Mouse (Mus musculus) forebrain, embryonic 12.5 days (tissue): ENCODE measurements around the gene Scn10a. TPM values are rescaled to one million over a fixed set of nuclear protein-coding genes. Genes with fewer than 3 reads are reported as not detected.

ENCODE experiments used
- ATAC-seq: fragments of 200-750 bp; cut with Nextera tagmentation; 2 replicates; pipeline ENCODE4 v1.8.0; 2017; ENCODE audit warnings: moderate TSS enrichment; ENCODE audit not compliant: low FRiP score
- H3K27ac ChIP-seq: fragments of 300-500 bp; sonication (generic); 2 replicates; pipeline ENCODE4 v1.5.1; 2016; ENCODE audit warnings: mild to moderate bottlenecking
- H3K27me3 ChIP-seq: fragments of 300-500 bp; sonication (generic); 2 replicates; pipeline ENCODE4 v1.6.1; 2016; ENCODE audit warnings: mild to moderate bottlenecking
- H3K36me3 ChIP-seq: fragments of 300-500 bp; sonication (generic); replicated peaks from 2 replicates; pipeline ENCODE4 v1.6.1; 2016; ENCODE audit warnings: mild to moderate bottlenecking
- H3K4me1 ChIP-seq: fragments of 300-500 bp; sonication (generic); 2 replicates; pipeline ENCODE4 v1.6.1; 2016
- H3K4me2 ChIP-seq: fragments of 300-500 bp; sonication (generic); 2 replicates; pipeline ENCODE4 v1.6.1; 2016; ENCODE audit warnings: mild to moderate bottlenecking, moderate library complexity
- H3K4me3 ChIP-seq: fragments of 300-500 bp; sonication (generic); replicated peaks from 2 replicates; pipeline ENCODE4 v1.5.1; 2016; ENCODE audit warnings: mild to moderate bottlenecking
- H3K9ac ChIP-seq: fragments of 300-500 bp; sonication (generic); 2 replicates; pipeline ENCODE4 v1.6.1; 2016; ENCODE audit warnings: mild to moderate bottlenecking
- H3K9me3 ChIP-seq: fragments of 300-500 bp; sonication (generic); 2 replicates; pipeline ENCODE4 v1.6.1; 2016
- WGBS: fragments of 180-500 bp; shearing (Covaris S2); methylation state at CpG from one replicate; pipeline ENCODE4 v1.1.7; 2016; 5-methylcytosine and 5-hydroxymethylcytosine counted together
- polyA plus RNA-seq: library from polyadenylated mRNA; unstranded; fragments of >200 nt; fragmentation: Nextera tagmentation; extraction: Ambion mirVana; gene quantifications from 2 replicates; pipeline ENCODE4 v1.2.1, GENCODE M21; 2016

Gene Scn10a
- polyA plus RNA-seq, 1 experiment from 2014 or later, result 0.08 TPM

DNA sequence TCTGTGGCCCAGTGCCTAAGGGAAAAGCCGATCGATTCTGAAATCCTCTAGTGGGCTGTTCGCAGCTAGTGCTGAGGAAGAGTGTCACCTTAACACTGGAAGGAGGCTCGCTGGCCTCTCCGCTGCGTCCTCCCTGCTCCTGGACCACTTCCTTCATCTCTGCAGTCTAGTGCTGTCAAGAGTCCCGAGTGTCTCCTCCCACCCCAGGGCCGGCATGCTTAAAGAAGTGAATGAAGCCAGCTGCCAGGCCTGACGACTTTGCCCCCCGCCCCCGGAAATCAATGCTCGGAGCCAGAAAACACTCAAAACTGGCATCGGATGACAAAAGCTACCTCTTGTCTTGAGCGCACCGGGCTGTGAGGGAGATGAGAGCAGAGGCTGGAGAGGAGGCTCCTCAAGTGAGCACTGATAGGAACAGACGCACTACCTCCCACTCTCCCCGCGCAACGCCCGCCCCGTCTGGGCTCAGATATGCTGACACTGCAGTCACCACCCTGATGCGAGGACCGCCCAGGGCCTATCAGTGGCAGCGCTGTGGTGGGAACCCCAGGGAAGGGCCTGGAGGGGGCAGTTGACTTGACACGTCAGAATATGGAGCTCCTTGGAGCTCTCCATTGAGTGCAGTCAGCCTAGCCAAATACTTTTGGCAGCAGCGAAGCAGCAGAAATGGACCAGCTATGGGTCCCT is 130.2 kb downstream of the Scn10a start:
- Histone ChIP-seq H3K4me3 (no peak overlapping the region), H3K27ac (no peak overlapping the region), H3K4me2 (no peak overlapping the region), H3K9ac (no peak overlapping the region), H3K27me3 (peaks cover 20% of the 10 kb centered on the region), H3K36me3 (no peaks in the 10 kb centered on the region), H3K4me1 (no peaks in the 10 kb centered on the region), H3K9me3 (no peaks in the 10 kb centered on the region)
- no peak for ATAC-seq
- WGBS, result 51% methylated on average over 26 of the region's 26 CpGs

DNA sequence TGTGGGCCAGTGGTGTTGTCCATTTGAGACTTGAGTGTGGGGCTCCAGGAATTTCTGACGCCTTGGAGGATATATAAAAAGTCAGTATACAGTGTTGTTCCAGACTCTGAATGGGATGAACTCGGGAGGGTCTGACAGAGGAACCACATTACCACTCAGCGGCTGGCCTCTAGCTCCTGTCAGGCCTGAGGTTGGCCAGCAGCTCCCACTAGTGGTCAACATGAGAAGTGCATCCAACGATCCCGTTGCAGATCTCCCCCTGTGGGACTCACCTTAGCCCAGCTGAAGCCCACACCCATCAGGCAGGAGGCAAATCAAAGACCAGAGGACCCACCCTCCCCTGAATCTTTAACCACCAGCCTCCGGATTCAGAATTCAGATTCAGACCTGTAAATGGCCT is 138.5 kb downstream of the Scn10a start:
- no peak overlapping the region for H3K27ac ChIP-seq
- H3K4me3 ChIP-seq, result no peak overlapping the region
- H3K9me3 ChIP-seq, result no peaks in the 10 kb centered on the region
- 0% methylated on average over 6 of the region's 6 CpGs for WGBS
- peak; percentile 51 for ATAC-seq
- H3K4me1 ChIP-seq, result peaks cover 14% of the 10 kb centered on the region
- H3K36me3 ChIP-seq, result no peaks in the 10 kb centered on the region
- peaks cover 64% of the 10 kb centered on the region for H3K27me3 ChIP-seq
- H3K4me2 ChIP-seq, result no peak overlapping the region
- no peak overlapping the region for H3K9ac ChIP-seq

DNA sequence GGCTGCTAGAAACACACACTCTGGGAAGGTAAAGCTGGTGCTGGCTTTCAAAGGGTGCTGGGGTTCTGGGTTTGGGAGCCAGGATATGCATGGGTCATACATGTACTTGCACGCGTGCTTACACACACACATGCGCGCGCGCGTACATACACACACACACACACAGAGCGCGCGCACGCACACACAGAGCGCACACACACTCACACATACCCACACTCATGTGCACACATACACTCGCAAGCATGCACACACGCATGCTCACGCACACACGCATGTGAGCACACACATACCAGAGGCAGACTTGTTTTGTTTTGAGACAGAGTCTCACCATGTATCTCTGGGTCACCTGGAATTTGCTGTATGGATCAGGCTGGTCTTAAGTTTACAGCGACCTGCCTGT is 138.9 kb downstream of the Scn10a start:
- H3K36me3 ChIP-seq, result no peaks in the 10 kb centered on the region
- peaks cover 65% of the 10 kb centered on the region for H3K27me3 ChIP-seq
- H3K9ac ChIP-seq, result no peak overlapping the region
- no peak for ATAC-seq
- no peak overlapping the region for H3K4me2 ChIP-seq
- peaks cover 14% of the 10 kb centered on the region for H3K4me1 ChIP-seq
- WGBS, result 92% methylated on average over 17 of the region's 17 CpGs
- no peak overlapping the region for H3K27ac ChIP-seq
- no peak overlapping the region for H3K4me3 ChIP-seq
- H3K9me3 ChIP-seq, result no peaks in the 10 kb centered on the region

DNA sequence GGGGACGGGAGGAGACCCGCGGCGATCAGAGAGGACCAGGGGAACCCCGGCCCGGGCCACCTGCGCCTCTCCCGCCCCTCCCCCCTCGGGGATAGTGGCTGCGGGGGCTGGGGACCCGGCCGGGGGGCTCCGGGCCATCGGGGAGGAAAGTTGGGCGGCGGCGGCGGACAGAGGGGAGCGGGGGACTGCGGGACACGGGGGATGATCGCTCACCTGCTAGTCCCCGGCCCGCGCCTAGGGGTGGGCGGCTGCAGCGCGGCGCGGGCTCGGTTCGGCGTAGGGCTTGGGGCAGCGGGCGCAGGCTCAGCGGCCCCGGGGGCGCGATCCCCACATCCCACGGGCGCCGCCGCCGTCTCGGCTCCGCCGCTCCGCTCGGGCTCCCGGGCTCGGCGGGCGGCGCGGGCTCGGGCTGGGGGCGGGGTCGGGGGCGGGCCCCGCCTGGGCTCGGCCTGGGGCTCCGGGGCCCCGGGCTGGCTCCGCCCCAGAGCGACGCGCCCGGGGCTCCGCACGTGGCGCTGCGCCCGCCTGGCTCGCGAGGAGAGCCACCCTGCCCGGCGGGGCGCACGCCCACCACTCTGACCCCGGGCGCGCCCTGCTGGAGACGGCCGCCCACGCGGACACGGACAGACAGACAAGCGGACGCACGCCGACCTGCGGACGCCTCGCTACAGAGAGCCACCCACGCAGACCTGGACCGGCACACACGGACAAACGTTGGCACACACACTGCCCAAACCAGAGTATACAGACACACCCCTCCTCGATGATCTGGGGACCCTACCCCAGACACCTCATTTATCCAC is 140.3 kb downstream of the Scn10a start, which contains the start of gene Scn5a:
TSS of gene Scn5a (minus strand) at position 381 of the 803 bp plus-strand sequence.
- Histone ChIP-seq H3K4me3 (peak within 1 kb of the TSS; percentile 70), H3K36me3 (no peaks in the 10 kb centered on the region), H3K9ac (peak within 1 kb of the TSS; percentile 82), H3K27me3 (peaks cover 77% of the 10 kb centered on the region), H3K4me1 (peaks cover 15% of the 10 kb centered on the region), H3K27ac (no peak within 1 kb of the TSS), H3K9me3 (no peaks in the 10 kb centered on the region), H3K4me2 (peak within 1 kb of the TSS; percentile 99)
- 1% methylated on average over 46 of the region's 99 CpGs for WGBS
- peak; percentile 81 for ATAC-seq

DNA sequence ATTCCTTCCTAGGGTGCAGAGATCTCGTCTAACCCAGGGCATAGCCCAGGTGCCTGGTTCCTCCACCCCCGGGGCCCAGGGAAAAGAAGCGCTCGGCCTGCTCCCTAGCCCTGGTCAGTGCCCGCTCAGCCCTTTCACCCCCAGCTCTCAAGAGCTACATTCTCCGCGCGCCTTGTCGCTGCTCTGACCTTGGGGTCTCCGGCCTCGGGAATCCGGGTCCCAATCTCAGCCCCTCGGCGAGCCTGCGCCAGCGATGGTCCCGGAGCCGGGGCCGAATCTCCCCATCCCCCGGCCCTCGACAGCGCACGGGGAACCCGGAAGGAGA is 140.8 kb downstream of the Scn10a start:
- ATAC-seq, result no peak
- H3K27me3 ChIP-seq, result peaks cover 82% of the 10 kb centered on the region

DNA sequence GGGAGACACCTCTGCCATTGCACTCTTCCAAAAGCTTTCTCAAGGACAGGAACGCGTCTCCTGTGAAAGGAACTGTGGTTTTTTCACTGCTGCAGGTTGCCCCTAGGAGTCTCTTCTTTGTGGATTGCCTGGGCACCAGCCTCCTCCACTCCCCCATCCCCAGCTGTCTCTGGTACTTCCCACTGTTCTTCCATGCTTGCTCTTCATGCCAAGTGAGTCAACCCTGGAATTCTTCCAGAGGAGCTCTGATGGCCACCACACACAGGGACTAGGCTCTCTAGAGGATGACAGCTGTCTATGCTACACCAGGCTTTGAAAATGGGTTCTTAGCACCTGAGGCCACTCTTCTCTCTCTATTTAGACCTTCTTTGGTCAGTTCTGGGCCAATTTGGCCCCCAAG is 142.1 kb downstream of the Scn10a start:
- Histone ChIP-seq H3K9me3 (no peaks in the 10 kb centered on the region), H3K9ac (no peak overlapping the region), H3K4me3 (no peak overlapping the region), H3K27me3 (peaks cover 95% of the 10 kb centered on the region), H3K4me2 (no peak overlapping the region), H3K36me3 (no peaks in the 10 kb centered on the region), H3K27ac (no peak overlapping the region), H3K4me1 (peaks cover 33% of the 10 kb centered on the region)
- WGBS, result 88% methylated on average over 2 of the region's 2 CpGs
- no peak for ATAC-seq

More for the DNA sequence above, 140.8 kb downstream of the Scn10a start:
- H3K36me3 ChIP-seq, result no peaks in the 10 kb centered on the region
- WGBS, result under 1% methylated on average over 24 of the region's 24 CpGs
- peak overlapping the region; percentile 70 for H3K4me3 ChIP-seq
- peak overlapping the region; percentile 82 for H3K9ac ChIP-seq
- no peak overlapping the region for H3K27ac ChIP-seq
- peak overlapping the region; percentile 99 for H3K4me2 ChIP-seq
- H3K9me3 ChIP-seq, result no peaks in the 10 kb centered on the region
- H3K4me1 ChIP-seq, result peaks cover 21% of the 10 kb centered on the region

DNA sequence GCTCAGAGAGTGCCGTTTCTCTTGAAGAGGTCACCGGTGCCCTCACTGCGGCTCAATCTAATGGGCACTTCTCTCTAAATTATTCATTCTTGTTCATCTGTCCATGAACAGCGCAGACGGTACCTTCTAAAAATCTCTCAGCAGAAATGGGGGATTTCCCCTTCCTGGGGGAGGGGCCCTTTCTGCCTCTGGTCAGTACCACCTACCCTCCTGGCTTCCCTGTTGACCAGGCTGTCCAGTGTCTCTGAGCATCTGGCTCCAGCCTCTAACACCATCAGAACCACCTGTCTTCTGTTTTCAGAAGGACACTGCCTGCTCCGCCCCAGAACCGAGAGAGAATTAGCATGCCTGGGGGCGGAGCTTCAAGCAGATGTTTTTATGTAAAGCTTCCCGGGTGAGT is 143.4 kb downstream of the Scn10a start:
- Histone ChIP-seq H3K36me3 (no peaks in the 10 kb centered on the region), H3K9ac (no peak overlapping the region), H3K27ac (no peak overlapping the region), H3K4me3 (no peak overlapping the region), H3K4me2 (no peak overlapping the region), H3K4me1 (peaks cover 46% of the 10 kb centered on the region), H3K9me3 (no peaks in the 10 kb centered on the region), H3K27me3 (peaks cover 87% of the 10 kb centered on the region)
- no peak for ATAC-seq
- WGBS, result 61% methylated on average over 9 of the region's 9 CpGs

DNA sequence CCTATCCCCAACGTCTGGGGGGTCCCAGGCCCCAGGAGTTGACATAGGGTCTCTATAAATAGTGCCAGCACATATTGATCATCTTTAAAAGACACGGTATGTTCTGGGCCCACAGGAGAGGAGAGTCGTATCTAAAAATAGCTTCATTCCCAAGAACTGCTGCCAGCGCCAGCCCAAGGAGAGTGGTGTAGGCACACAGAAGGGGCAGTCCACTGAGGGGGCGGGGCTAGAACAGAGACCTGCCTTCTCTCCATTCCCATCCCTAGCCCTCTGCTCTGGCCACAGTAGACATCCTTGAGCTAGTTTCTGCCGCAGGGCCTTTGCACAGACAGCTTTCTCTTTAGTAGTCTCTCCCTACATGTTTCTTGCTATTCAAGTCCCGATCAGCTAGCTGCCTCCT is 144.8 kb downstream of the Scn10a start:
- Histone ChIP-seq H3K4me1 (peaks cover 54% of the 10 kb centered on the region), H3K36me3 (no peaks in the 10 kb centered on the region), H3K4me2 (no peak overlapping the region), H3K9me3 (no peaks in the 10 kb centered on the region), H3K9ac (no peak overlapping the region), H3K27me3 (peaks cover 88% of the 10 kb centered on the region), H3K27ac (no peak overlapping the region), H3K4me3 (no peak overlapping the region)
- no peak for ATAC-seq
- WGBS, result 81% methylated on average over 7 of the region's 7 CpGs

DNA sequence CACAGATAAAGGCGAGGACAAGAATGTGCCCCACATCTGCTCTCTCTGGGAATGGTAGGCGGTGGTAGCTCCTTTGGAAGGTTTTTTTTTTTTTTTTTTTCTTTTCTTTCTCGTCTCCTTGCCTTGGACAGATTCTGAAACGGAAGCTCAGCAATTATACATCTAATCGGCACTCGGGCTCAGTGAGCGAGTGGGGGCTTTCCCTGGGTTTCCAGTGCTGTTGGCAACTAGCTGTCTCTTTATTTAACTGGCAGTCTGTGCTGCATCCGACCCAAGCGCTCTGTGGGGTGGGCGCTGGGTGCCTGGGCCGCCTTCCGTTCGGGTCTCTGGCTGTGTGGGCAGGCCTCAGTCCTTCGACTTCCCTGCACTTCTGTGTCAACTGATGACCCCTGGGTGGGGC is 146.1 kb downstream of the Scn10a start:
- Histone ChIP-seq H3K9ac (no peak overlapping the region), H3K4me1 (peaks cover 40% of the 10 kb centered on the region), H3K27ac (0 out of 2 replicates have a peak overlapping the region, but pooled peaks have one; percentile 62), H3K9me3 (no peaks in the 10 kb centered on the region), H3K4me2 (0 out of 2 replicates have a peak overlapping the region, but pooled peaks have one; percentile 53), H3K36me3 (no peaks in the 10 kb centered on the region), H3K4me3 (no peak overlapping the region), H3K27me3 (peaks cover 88% of the 10 kb centered on the region)
- WGBS, result 26% methylated on average over 14 of the region's 14 CpGs
- ATAC-seq, result no peak

DNA sequence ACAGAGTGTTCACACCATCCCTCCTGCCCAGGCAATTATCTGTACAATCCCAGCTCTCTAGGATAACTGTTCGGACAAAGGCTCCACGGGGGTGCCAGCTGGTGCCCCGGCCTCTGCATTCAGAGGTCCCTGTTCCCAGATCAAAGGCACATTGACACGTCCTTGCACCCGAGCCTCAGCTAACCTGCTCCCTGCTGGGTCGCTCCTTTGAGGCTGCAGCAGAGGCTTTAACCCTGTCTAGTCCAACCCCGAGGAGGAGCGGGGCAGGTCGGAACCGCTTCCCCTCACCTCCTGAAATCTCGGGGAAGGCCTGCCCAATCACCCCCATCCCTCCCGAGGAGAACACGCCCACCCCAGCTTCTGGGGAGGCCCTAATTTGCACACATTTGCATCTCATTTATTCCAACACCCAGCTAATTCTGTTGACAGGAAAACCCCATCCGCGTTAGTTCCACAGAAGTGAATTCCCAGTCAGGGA is 147.7 kb downstream of the Scn10a start:
- peak overlapping the region; percentile 19 for H3K4me3 ChIP-seq
- 0% methylated on average over 15 of the region's 15 CpGs for WGBS
- peak; percentile 87 for ATAC-seq
- peaks cover 44% of the 10 kb centered on the region for H3K4me1 ChIP-seq
- peak overlapping the region; percentile 62 for H3K27ac ChIP-seq
- H3K4me2 ChIP-seq, result peak overlapping the region; percentile 53
- H3K36me3 ChIP-seq, result no peaks in the 10 kb centered on the region
- H3K9me3 ChIP-seq, result no peaks in the 10 kb centered on the region
- H3K27me3 ChIP-seq, result peaks cover 87% of the 10 kb centered on the region
- H3K9ac ChIP-seq, result no peak overlapping the region; the same call in 1 of the 2 replicates

DNA sequence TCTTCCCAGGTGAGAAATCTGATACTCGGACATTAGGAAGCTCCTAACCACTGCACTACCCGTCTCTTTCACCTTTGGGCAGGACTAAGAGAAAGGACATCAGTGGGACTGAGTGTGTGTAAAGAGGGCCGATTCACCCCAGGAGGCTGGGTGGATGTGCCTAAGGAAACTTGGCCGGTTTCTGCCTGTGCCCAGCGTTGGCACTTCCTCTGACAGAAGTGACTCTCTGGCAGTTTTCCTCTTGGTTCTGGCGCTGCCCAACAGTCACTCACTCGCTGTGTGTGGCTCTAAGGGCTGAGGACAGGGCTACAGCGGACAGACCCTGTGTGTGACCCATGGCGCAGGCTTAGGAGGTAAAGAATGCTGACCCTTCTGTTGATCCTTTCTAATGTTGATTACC is 148.5 kb downstream of the Scn10a start:
- Histone ChIP-seq H3K27me3 (peaks cover 87% of the 10 kb centered on the region), H3K27ac (0 out of 2 replicates have a peak overlapping the region, but pooled peaks have one; percentile 47), H3K4me1 (peaks cover 52% of the 10 kb centered on the region), H3K4me2 (peak overlapping the region; percentile 53), H3K36me3 (no peaks in the 10 kb centered on the region), H3K9me3 (no peaks in the 10 kb centered on the region), H3K9ac (no peak overlapping the region), H3K4me3 (no peak overlapping the region)
- no peak for ATAC-seq
- WGBS, result 9% methylated on average over 9 of the region's 9 CpGs

DNA sequence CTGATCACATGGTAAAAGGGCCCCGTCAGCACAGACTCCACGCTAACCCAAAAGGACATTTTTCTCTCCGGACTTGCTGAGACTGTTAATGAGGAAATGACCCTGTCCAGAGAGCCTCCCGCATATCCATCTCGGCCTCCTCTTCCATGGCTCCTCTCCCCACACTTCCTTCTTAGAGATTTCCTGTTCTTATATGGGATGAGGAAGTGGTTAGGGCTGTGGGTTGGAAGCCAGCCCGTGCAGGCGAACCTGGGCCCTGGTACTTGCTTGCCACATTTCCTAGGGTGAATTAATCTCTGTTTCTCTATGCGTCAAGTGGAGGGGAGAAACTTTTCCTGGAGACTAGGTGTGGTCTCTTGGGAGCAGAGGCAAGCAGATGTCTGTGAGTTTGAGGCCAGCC is 150.4 kb downstream of the Scn10a start:
- Histone ChIP-seq H3K9me3 (no peaks in the 10 kb centered on the region), H3K27me3 (peaks cover 78% of the 10 kb centered on the region), H3K4me2 (no peak overlapping the region), H3K27ac (no peak overlapping the region), H3K36me3 (no peaks in the 10 kb centered on the region), H3K4me1 (peaks cover 49% of the 10 kb centered on the region), H3K9ac (no peak overlapping the region), H3K4me3 (no peak overlapping the region)
- no peak for ATAC-seq
- WGBS, result 89% methylated on average over 8 of the region's 8 CpGs
